Mouse (Mus musculus): ENCODE results near the gene Kcnc4. TPM values are rescaled to one million over a fixed set of nuclear protein-coding genes. Genes with fewer than 3 reads are reported as not detected.

Gene Kcnc4
- polyA plus RNA-seq, 1 experiment from 2014 or later: not detected

DNA sequence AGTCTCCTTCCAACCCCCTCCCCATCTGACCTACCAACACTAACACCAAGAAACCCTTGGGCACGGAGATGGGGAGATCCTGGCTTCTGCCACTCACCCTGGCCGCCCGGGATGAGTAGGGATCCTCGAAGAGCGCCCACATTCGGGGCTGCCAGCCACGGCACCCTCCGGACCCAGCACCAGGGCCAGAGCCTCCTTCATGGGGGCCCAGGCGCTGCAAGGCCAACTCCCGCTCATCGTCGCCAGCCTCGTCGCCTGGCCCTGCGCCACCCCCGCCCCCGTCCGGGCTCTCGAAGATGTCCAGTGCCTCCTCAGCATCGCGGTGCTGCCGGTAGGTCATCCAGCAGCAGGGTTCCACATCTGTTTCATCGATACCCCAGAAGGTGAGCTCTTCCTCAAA is 1.2 kb downstream of the Kcnc4 start:
- no peak overlapping the region for H3K4me2 ChIP-seq
- H3K27me3 ChIP-seq: peaks cover 98% of the 10 kb centered on the region
- WGBS (ENCODE audit: insufficient replicate concordance): 3% methylated on average over 23 of the region's 23 CpGs
- no peak for ATAC-seq (ENCODE audit: insufficient read depth)
- no peak overlapping the region for H3K27ac ChIP-seq (replicated peaks)
- no peak overlapping the region for H3K9ac ChIP-seq
- H3K4me1 ChIP-seq (replicated peaks): no peaks in the 10 kb centered on the region; the same call in 1 of the 2 replicates
- no peak overlapping the region for H3K4me3 ChIP-seq (replicated peaks)
- no peaks in the 10 kb centered on the region for H3K9me3 ChIP-seq (replicated peaks)
- H3K36me3 ChIP-seq (replicated peaks): no peaks in the 10 kb centered on the region

- H3K4me3 ChIP-seq (replicated peaks): no peak overlapping the region
- H3K4me1 ChIP-seq (replicated peaks): no peaks in the 10 kb centered on the region; the same call in 1 of the 2 replicates
- H3K4me2 ChIP-seq: no peak overlapping the region
- 59% methylated on average over 4 of the region's 4 CpGs for WGBS (ENCODE audit: insufficient replicate concordance)
- no peak overlapping the region for H3K27ac ChIP-seq (replicated peaks)
- peaks cover 61% of the 10 kb centered on the region for H3K27me3 ChIP-seq
- H3K36me3 ChIP-seq (replicated peaks): no peaks in the 10 kb centered on the region
- no peak for ATAC-seq (ENCODE audit: insufficient read depth)
- H3K9ac ChIP-seq: no peak overlapping the region
- H3K9me3 ChIP-seq (replicated peaks): no peaks in the 10 kb centered on the region
These were observed 5.1 kb downstream of the Kcnc4 start for GRCm38 (mm10) chr3:107454280-107454679.

DNA sequence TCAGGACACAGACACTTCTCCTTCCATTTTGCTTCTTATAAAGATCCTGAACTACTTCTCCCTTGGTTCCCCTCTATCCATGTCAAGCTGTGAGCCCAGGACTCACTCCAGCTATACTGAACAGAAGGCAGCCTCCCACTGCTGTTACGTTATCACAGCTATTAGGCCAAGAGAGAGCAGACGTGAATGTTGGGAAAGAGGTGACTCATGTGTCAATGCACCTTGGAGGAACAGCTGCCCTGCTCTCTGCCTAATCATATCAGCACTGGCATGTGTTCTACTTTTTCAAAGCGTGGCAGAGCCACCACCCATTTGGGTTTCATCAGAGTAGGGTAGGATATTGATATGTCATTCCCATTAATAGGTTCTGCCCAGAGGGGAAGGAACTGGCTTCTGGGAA is 12.5 kb downstream of the Kcnc4 start:
- no peak for ATAC-seq (ENCODE audit: insufficient read depth)
- Histone ChIP-seq H3K27ac (replicated peaks) (no peak overlapping the region), H3K27me3 (no peaks in the 10 kb centered on the region), H3K4me1 (replicated peaks) (no peaks in the 10 kb centered on the region), H3K9ac (no peak overlapping the region), H3K4me2 (no peak overlapping the region), H3K36me3 (replicated peaks) (no peaks in the 10 kb centered on the region), H3K4me3 (replicated peaks) (no peak overlapping the region), H3K9me3 (replicated peaks) (no peaks in the 10 kb centered on the region)
- 50% methylated on average over 3 of the region's 3 CpGs for WGBS (ENCODE audit: insufficient replicate concordance)

DNA sequence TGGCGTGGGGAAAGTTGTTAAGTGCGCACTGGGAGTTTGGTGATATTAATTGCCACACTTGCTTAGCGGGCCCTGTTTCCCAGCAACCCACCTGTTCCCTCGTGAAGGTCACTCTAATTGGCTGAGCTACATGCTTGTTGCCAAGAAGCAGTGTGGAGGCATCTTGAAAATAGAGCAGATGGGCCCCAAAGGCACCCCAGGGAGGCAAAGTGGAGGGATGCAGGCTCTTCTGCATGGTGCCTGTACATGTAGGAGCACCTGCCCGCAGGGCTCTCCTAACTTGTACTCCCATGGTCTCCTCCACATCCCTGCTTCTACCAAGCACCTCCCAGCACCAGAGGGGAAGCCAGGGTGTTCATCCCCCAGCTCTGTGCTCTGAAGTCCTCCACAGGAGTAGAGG is 15.5 kb downstream of the Kcnc4 start:
- 65% methylated on average over 5 of the region's 5 CpGs for WGBS (ENCODE audit: insufficient replicate concordance)
- H3K4me1 ChIP-seq (replicated peaks): no peaks in the 10 kb centered on the region
- ATAC-seq (ENCODE audit: insufficient read depth): no peak

GRCm38 (mm10) chr3:107442191-107442590 is 17.2 kb downstream of the Kcnc4 start:
- Histone ChIP-seq H3K4me2 (no peak overlapping the region), H3K27ac (replicated peaks) (no peak overlapping the region), H3K4me1 (replicated peaks) (no peaks in the 10 kb centered on the region), H3K36me3 (replicated peaks) (no peaks in the 10 kb centered on the region), H3K9ac (no peak overlapping the region), H3K9me3 (replicated peaks) (no peaks in the 10 kb centered on the region), H3K4me3 (replicated peaks) (no peak overlapping the region), H3K27me3 (no peaks in the 10 kb centered on the region)
- 67% methylated on average over 11 of the region's 11 CpGs for WGBS (ENCODE audit: insufficient replicate concordance)
- ATAC-seq (ENCODE audit: insufficient read depth): no peak

More for the DNA sequence above, 15.5 kb downstream of the Kcnc4 start:
- H3K9ac ChIP-seq: no peak overlapping the region
- no peak overlapping the region for H3K4me2 ChIP-seq
- no peaks in the 10 kb centered on the region for H3K36me3 ChIP-seq (replicated peaks)
- H3K27me3 ChIP-seq: no peaks in the 10 kb centered on the region
- no peak overlapping the region for H3K27ac ChIP-seq (replicated peaks)
- H3K9me3 ChIP-seq (replicated peaks): no peaks in the 10 kb centered on the region
- H3K4me3 ChIP-seq (replicated peaks): no peak overlapping the region

DNA sequence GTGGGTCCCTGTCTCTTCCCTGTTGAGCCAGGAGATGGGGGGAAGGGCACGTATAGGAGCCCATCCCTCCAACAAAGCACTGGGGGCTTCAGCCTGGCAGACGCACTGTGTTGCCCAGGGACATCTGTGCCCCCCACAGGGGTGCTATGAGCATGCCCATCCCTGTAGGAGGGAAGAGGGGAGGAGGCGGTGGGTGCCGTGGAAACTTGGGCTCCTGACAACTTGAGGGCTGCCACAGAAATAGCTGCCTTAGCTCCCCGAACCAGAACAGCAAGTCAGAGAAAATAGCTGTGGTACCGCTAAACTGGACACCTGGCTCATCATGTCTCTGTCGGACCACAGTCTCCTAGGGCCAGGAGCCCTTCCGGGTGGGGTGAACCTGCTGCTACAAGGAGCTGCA is 18.0 kb downstream of the Kcnc4 start:
- Histone ChIP-seq H3K27ac (replicated peaks) (no peak overlapping the region), H3K4me2 (no peak overlapping the region), H3K4me1 (replicated peaks) (no peaks in the 10 kb centered on the region), H3K9me3 (replicated peaks) (no peaks in the 10 kb centered on the region), H3K36me3 (replicated peaks) (no peaks in the 10 kb centered on the region), H3K27me3 (no peaks in the 10 kb centered on the region), H3K9ac (no peak overlapping the region), H3K4me3 (replicated peaks) (no peak overlapping the region)
- WGBS (ENCODE audit: insufficient replicate concordance): 60% methylated on average over 8 of the region's 8 CpGs
- no peak for ATAC-seq (ENCODE audit: insufficient read depth)

- 62% methylated on average over 11 of the region's 11 CpGs for WGBS (ENCODE audit: insufficient replicate concordance)
- Histone ChIP-seq H3K9me3 (replicated peaks) (no peaks in the 10 kb centered on the region), H3K4me2 (no peak overlapping the region), H3K9ac (no peak overlapping the region), H3K36me3 (replicated peaks) (no peaks in the 10 kb centered on the region), H3K4me3 (replicated peaks) (no peak overlapping the region), H3K4me1 (replicated peaks) (no peaks in the 10 kb centered on the region), H3K27me3 (no peaks in the 10 kb centered on the region), H3K27ac (replicated peaks) (no peak overlapping the region)
- ATAC-seq (ENCODE audit: insufficient read depth): no peak
These were observed 20.1 kb downstream of the Kcnc4 start for GRCm38 (mm10) chr3:107439280-107439679.

DNA sequence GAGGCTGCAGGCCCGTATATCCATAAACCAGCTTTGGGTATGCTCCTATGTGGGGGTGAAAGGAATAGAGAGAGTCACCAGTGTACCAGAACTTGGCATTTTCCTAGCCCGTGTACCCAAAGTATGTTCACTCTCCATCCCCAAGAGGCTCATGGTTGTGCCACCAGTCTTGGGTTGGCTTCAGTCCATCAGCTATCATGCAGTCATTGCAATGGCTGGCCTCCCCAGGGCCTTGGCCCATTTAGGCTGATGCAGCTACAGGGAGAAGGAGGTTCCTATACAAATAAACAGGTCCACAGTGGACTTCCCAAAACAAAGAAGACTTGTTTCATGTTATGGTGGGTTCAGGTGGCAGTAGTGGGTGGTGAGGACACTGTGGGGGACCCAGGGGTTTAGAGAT is 21.7 kb downstream of the Kcnc4 start:
- no peaks in the 10 kb centered on the region for H3K9me3 ChIP-seq (replicated peaks)
- H3K27me3 ChIP-seq: no peaks in the 10 kb centered on the region
- H3K9ac ChIP-seq: no peak overlapping the region
- no peak for ATAC-seq (ENCODE audit: insufficient read depth)
- H3K27ac ChIP-seq (replicated peaks): no peak overlapping the region
- H3K4me1 ChIP-seq (replicated peaks): no peaks in the 10 kb centered on the region
- no peak overlapping the region for H3K4me3 ChIP-seq (replicated peaks)
- 48% methylated on average over 2 of the region's 2 CpGs for WGBS (ENCODE audit: insufficient replicate concordance)
- H3K4me2 ChIP-seq: no peak overlapping the region
- no peaks in the 10 kb centered on the region for H3K36me3 ChIP-seq (replicated peaks)

DNA sequence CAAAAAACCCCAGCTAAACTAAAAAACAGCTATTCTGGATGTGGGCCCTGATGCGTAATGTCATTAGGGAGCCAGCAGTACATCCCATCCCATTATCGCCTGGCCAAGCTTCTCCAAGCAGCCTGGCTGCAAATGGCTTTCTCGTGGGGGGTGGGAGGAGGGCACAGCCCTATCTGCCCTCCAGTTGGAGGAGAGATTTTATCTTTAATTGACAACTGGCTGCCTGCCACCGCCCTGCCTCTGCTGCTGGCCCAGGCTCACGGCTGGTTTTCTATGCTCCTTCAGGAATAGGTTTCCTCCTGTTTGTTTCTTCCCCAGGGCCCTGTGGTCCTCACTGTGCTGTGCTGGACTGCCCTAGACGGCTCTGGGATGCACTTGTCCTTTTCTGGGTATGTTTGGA is 22.9 kb downstream of the Kcnc4 start:
- Histone ChIP-seq H3K4me1 (replicated peaks) (no peaks in the 10 kb centered on the region), H3K9me3 (replicated peaks) (no peaks in the 10 kb centered on the region), H3K27me3 (no peaks in the 10 kb centered on the region), H3K36me3 (replicated peaks) (no peaks in the 10 kb centered on the region), H3K4me2 (no peak overlapping the region), H3K27ac (replicated peaks) (no peak overlapping the region), H3K9ac (no peak overlapping the region), H3K4me3 (replicated peaks) (no peak overlapping the region)
- no peak for ATAC-seq (ENCODE audit: insufficient read depth)
- 43% methylated on average over 6 of the region's 6 CpGs for WGBS (ENCODE audit: insufficient replicate concordance)

- Histone ChIP-seq H3K4me3 (replicated peaks) (no peak overlapping the region), H3K27me3 (no peaks in the 10 kb centered on the region), H3K9me3 (replicated peaks) (no peaks in the 10 kb centered on the region), H3K27ac (replicated peaks) (no peak overlapping the region), H3K9ac (no peak overlapping the region), H3K36me3 (replicated peaks) (no peaks in the 10 kb centered on the region), H3K4me2 (no peak overlapping the region), H3K4me1 (replicated peaks) (no peaks in the 10 kb centered on the region)
- no peak for ATAC-seq (ENCODE audit: insufficient read depth)
- 51% methylated on average over 9 of the region's 9 CpGs for WGBS (ENCODE audit: insufficient replicate concordance)
These were observed 25.7 kb downstream of the Kcnc4 start for GRCm38 (mm10) chr3:107433614-107434013.

DNA sequence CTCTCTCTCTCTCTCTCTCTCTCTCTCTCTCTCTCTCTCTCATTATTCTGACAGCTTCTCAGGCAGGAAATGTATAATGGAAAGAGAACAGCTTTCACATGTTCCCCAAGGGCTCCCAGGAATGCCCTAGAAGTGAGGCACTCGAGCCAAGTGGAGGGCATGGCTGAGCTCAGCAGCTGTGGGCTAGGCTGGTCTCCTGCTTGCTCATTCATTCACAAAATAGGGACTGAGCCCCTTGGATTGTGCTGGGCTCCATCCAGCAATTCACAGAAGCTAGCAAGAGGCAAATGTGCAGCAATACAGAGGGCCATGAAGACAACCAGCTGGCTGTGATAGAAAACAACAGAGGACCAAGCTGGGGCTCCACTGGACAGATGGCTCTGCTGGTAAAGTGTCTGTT is 28.1 kb downstream of the Kcnc4 start:
- ATAC-seq (ENCODE audit: insufficient read depth): no peak
- Histone ChIP-seq H3K9me3 (replicated peaks) (no peaks in the 10 kb centered on the region), H3K36me3 (replicated peaks) (no peaks in the 10 kb centered on the region)

DNA sequence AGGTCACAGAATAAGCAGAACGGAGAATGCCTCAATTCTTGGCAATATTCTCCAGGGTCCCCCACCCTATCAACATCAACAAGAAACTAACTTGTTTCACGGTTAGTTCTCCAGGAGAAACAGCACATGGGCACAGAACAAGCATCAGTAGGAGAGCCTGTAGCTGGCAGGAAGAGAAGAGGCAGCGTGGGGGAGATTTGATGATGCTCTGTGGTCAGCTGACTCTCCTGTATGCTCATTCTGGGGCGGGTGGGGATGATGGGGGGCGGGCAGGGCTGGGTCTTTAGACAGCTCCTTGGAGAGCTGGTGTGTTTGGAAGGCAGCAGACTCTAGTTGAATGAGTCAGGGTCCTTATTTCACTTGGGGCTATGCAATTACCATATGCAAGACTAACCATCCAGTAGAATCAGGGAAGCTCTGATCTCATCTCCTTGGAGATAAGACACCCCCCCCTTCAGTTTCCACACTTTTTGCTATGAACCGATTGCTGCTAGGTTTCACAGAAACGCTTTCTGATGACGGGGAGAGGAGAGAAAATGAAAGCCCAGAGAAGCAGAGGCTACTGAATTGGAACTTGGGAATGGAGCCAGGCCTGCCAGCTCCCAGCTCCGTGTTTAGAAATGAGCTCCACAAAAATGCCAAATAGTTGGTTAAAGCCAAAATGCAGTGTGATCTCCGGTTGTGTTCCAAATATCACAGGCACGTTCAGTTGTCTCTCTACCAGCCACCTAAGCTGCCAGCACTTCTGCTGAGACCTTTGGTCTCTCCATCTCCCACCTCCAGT is 34.9 kb downstream of the Kcnc4 start:
- no peak overlapping the region for H3K27ac ChIP-seq (replicated peaks)
- 55% methylated on average over 11 of the region's 11 CpGs for WGBS (ENCODE audit: insufficient replicate concordance)
- no peak overlapping the region for H3K4me2 ChIP-seq
- H3K36me3 ChIP-seq (replicated peaks): no peaks in the 10 kb centered on the region
- no peaks in the 10 kb centered on the region for H3K4me1 ChIP-seq (replicated peaks)
- H3K27me3 ChIP-seq: no peaks in the 10 kb centered on the region
- no peak overlapping the region for H3K9ac ChIP-seq
- no peak overlapping the region for H3K4me3 ChIP-seq (replicated peaks)
- H3K9me3 ChIP-seq (replicated peaks): no peaks in the 10 kb centered on the region
- ATAC-seq (ENCODE audit: insufficient read depth): no peak

More for the DNA sequence above, 28.1 kb downstream of the Kcnc4 start:
- WGBS (ENCODE audit: insufficient replicate concordance): 25% methylated on average over 1 of the region's 1 CpGs
- Histone ChIP-seq H3K4me3 (replicated peaks) (no peak overlapping the region), H3K27ac (replicated peaks) (no peak overlapping the region), H3K4me2 (no peak overlapping the region), H3K9ac (no peak overlapping the region), H3K27me3 (no peaks in the 10 kb centered on the region), H3K4me1 (replicated peaks) (no peaks in the 10 kb centered on the region)

Measured in liver, embryonic 15.5 days (tissue).